Mouse (Mus musculus) hindbrain, embryonic 11.5 days (tissue): ENCODE data around the gene Tmem220. TPM values are rescaled to one million over a fixed set of nuclear protein-coding genes. Genes with fewer than 3 reads are reported as not detected.

Source experiments
- ATAC-seq: fragments of 200-750 bp; cut with Nextera tagmentation; 2 replicates; pipeline ENCODE4 v1.8.0; 2017; ENCODE audit warnings: mild to moderate bottlenecking, moderate TSS enrichment, moderate library complexity; ENCODE audit not compliant: low FRiP score
- DNase-seq: peaks from one replicate; pipeline ENCODE4 v3.0.0-alpha.2; 2015; ENCODE audit warnings: low spot score
- H3K27ac ChIP-seq: fragments of 300-500 bp; sonication (generic); 2 replicates; pipeline ENCODE4 v1.5.1; 2014; ENCODE audit warnings: mild to moderate bottlenecking, low read depth, low read length
- H3K27me3 ChIP-seq: fragments of 300-500 bp; sonication (generic); 2 replicates; pipeline ENCODE4 v1.6.1; 2014; ENCODE audit warnings: mild to moderate bottlenecking, low read length, moderate library complexity, mixed read lengths; ENCODE audit not compliant: control insufficient read depth, insufficient read depth
- H3K36me3 ChIP-seq: fragments of 300-500 bp; sonication (generic); 2 replicates; pipeline ENCODE4 v1.6.1; 2014; ENCODE audit warnings: mild to moderate bottlenecking, low read length, moderate library complexity, mixed read lengths; ENCODE audit not compliant: control insufficient read depth, insufficient read depth
- H3K4me1 ChIP-seq: fragments of 300-500 bp; sonication (generic); replicated peaks from 2 replicates; pipeline ENCODE4 v1.6.1; 2014; ENCODE audit warnings: low read length, mixed read lengths; ENCODE audit not compliant: control insufficient read depth, insufficient read depth
- H3K4me2 ChIP-seq: fragments of 300-500 bp; sonication (generic); replicated peaks from 2 replicates; pipeline ENCODE4 v1.6.1; 2014; ENCODE audit warnings: mild to moderate bottlenecking, low read depth, low read length
- H3K4me3 ChIP-seq: fragments of 300-500 bp; sonication (generic); 2 replicates; pipeline ENCODE4 v1.5.1; 2014; ENCODE audit warnings: low read depth, low read length
- H3K9ac ChIP-seq: fragments of 300-500 bp; sonication (generic); 2 replicates; pipeline ENCODE4 v1.6.1; 2014; ENCODE audit warnings: low read depth, low read length
- H3K9me3 ChIP-seq: fragments of 300-500 bp; sonication (generic); 2 replicates; pipeline ENCODE4 v1.6.1; 2016; ENCODE audit warnings: low read length; ENCODE audit not compliant: control insufficient read depth
- WGBS: fragments of 180-500 bp; shearing (Covaris S2); extraction: QIAGEN DNeasy Blood & Tissue Kit; methylation state at CpG from one replicate; pipeline ENCODE4 v1.1.7; 2014; 5-methylcytosine and 5-hydroxymethylcytosine counted together
- polyA plus RNA-seq: library from polyadenylated mRNA; unstranded; fragments of >200 nt; fragmentation: Nextera tagmentation; extraction: Ambion mirVana; gene quantifications from 2 replicates; pipeline ENCODE4 v1.2.1, GENCODE M21; 2014

Gene Tmem220
- polyA plus RNA-seq, 1 experiment from 2014 or later, result 1.5 TPM

GRCm38 (mm10) chr11:67047199-67047598, 22.2 kb downstream of the Tmem220 start:
- no peak for ATAC-seq
- Histone ChIP-seq H3K9me3 (no peaks in the 10 kb centered on the region), H3K4me2 (no peak overlapping the region), H3K4me1 (no peaks in the 10 kb centered on the region), H3K27ac (no peak overlapping the region), H3K9ac (no peak overlapping the region), H3K4me3 (no peak overlapping the region), H3K27me3 (no peaks in the 10 kb centered on the region), H3K36me3 (no peaks in the 10 kb centered on the region)
- DNase-seq, result no peak
- WGBS, result 92% methylated on average over 5 of the region's 5 CpGs

- no peaks in the 10 kb centered on the region for H3K9me3 ChIP-seq
- H3K27ac ChIP-seq, result no peak overlapping the region
- ATAC-seq, result no peak
- H3K36me3 ChIP-seq, result no peaks in the 10 kb centered on the region
- no peak overlapping the region for H3K4me3 ChIP-seq
- WGBS, result 90% methylated on average over 8 of the region's 8 CpGs
- no peaks in the 10 kb centered on the region for H3K27me3 ChIP-seq
- no peak overlapping the region for H3K9ac ChIP-seq
- H3K4me2 ChIP-seq, result no peak overlapping the region
- no peak for DNase-seq
- no peaks in the 10 kb centered on the region; the same call in 1 of the 2 replicates for H3K4me1 ChIP-seq
Observed at GRCm38 (mm10) chr11:67048496-67048895, 23.5 kb downstream of the Tmem220 start.

- no peaks in the 10 kb centered on the region for H3K36me3 ChIP-seq
- H3K9ac ChIP-seq, result no peak overlapping the region
- H3K4me3 ChIP-seq, result no peak overlapping the region
- ATAC-seq, result no peak
- DNase-seq, result no peak
- H3K27me3 ChIP-seq, result no peaks in the 10 kb centered on the region
- no peaks in the 10 kb centered on the region; the same call in 1 of the 2 replicates for H3K4me1 ChIP-seq
- H3K27ac ChIP-seq, result no peak overlapping the region
- H3K4me2 ChIP-seq, result no peak overlapping the region
- WGBS, result 89% methylated on average over 3 of the region's 3 CpGs
- H3K9me3 ChIP-seq, result no peaks in the 10 kb centered on the region
Observed at GRCm38 (mm10) chr11:67049256-67049655, 24.3 kb downstream of the Tmem220 start.

- peak overlapping the region; percentile 73 for H3K27ac ChIP-seq
- no peaks in the 10 kb centered on the region; the same call in 1 of the 2 replicates for H3K4me1 ChIP-seq
- H3K9ac ChIP-seq, result peak overlapping the region; percentile 84
- peak overlapping the region; percentile 92 for H3K4me3 ChIP-seq
- no peak for DNase-seq
- no peaks in the 10 kb centered on the region for H3K27me3 ChIP-seq
- no peaks in the 10 kb centered on the region for H3K9me3 ChIP-seq
- peak; percentile 36; the same call in 1 of the 2 replicates for ATAC-seq
- H3K36me3 ChIP-seq, result no peaks in the 10 kb centered on the region
- H3K4me2 ChIP-seq, result peak overlapping the region; percentile 69
- WGBS, result 12% methylated on average over 16 of the region's 16 CpGs
Observed at GRCm38 (mm10) chr11:67051676-67052320, 26.8 kb downstream of the Tmem220 start.

GRCm38 (mm10) chr11:67052321-67052952, 27.5 kb downstream of the Tmem220 start, which contains the start of the genes Adprm and Sco1:
TSS of gene Adprm (minus strand) at chr11:67052594.
TSS of gene Sco1 (plus strand) at chr11:67052670.
- no peaks in the 10 kb centered on the region; the same call in 1 of the 2 replicates for H3K4me1 ChIP-seq
- H3K36me3 ChIP-seq, result no peaks in the 10 kb centered on the region

GRCm38 (mm10) chr11:67054754-67055365, 29.9 kb downstream of the Tmem220 start:
- Histone ChIP-seq H3K9ac (no peak overlapping the region), H3K36me3 (peaks cover 3% of the 10 kb centered on the region; the same call in 1 of the 2 replicates), H3K27ac (no peak overlapping the region), H3K4me3 (no peak overlapping the region), H3K9me3 (no peaks in the 10 kb centered on the region), H3K4me1 (no peaks in the 10 kb centered on the region; the same call in 1 of the 2 replicates), H3K27me3 (no peaks in the 10 kb centered on the region), H3K4me2 (no peak overlapping the region)
- DNase-seq (no peak), ATAC-seq (no peak)
- 93% methylated on average over 8 of the region's 8 CpGs for WGBS

More at GRCm38 (mm10) chr11:67052321-67052952, 27.5 kb downstream of the Tmem220 start, which contains the start of the genes Adprm and Sco1:
- under 1% methylated on average over 50 of the region's 50 CpGs for WGBS
- Histone ChIP-seq H3K4me2 (peak within 1 kb of the TSS; percentile 69), H3K9ac (peak within 1 kb of the TSS; percentile 84), H3K9me3 (no peaks in the 10 kb centered on the region), H3K27ac (peak within 1 kb of the TSS; percentile 73), H3K27me3 (no peaks in the 10 kb centered on the region), H3K4me3 (peak within 1 kb of the TSS; percentile 92)
- ATAC-seq, result peak; percentile 93
- DNase-seq, result peak; percentile 85

- Histone ChIP-seq H3K27ac (no peak overlapping the region), H3K36me3 (peaks cover 7% of the 10 kb centered on the region; the same call in 1 of the 2 replicates), H3K4me1 (no peaks in the 10 kb centered on the region), H3K4me3 (no peak overlapping the region), H3K9me3 (no peaks in the 10 kb centered on the region), H3K27me3 (no peaks in the 10 kb centered on the region), H3K9ac (no peak overlapping the region), H3K4me2 (no peak overlapping the region)
- DNase-seq (no peak), ATAC-seq (no peak)
- 94% methylated on average over 2 of the region's 2 CpGs for WGBS
Observed at GRCm38 (mm10) chr11:67061311-67061710, 36.4 kb downstream of the Tmem220 start.

- no peaks in the 10 kb centered on the region for H3K4me1 ChIP-seq
- H3K4me3 ChIP-seq, result no peak overlapping the region
- H3K27me3 ChIP-seq, result no peaks in the 10 kb centered on the region
- no peaks in the 10 kb centered on the region for H3K9me3 ChIP-seq
- H3K9ac ChIP-seq, result no peak overlapping the region
- DNase-seq (no peak), ATAC-seq (no peak)
- WGBS, result 98% methylated on average over 3 of the region's 3 CpGs
- H3K36me3 ChIP-seq, result peaks cover 5% of the 10 kb centered on the region; the same call in 1 of the 2 replicates
- no peak overlapping the region for H3K27ac ChIP-seq
- no peak overlapping the region for H3K4me2 ChIP-seq
Observed at GRCm38 (mm10) chr11:67062726-67063125, 37.8 kb downstream of the Tmem220 start.
